Mouse (Mus musculus) E14TG2a.4 (cell line): ENCODE results near the gene Ccr2.

Experiments
- CTCF ChIP-seq: conservative IDR thresholded peaks from 2 replicates; pipeline ENCODE4 v1.5.1; 2014; ENCODE audit warnings: low read length
- POU5F1 ChIP-seq: IDR thresholded peaks from 2 replicates; pipeline ENCODE4 v1.6.1; 2014; ENCODE audit warnings: low read length, borderline replicate concordance

GRCm38 (mm10) chr9:124111997-124112396 is 10.2 kb downstream of the Ccr2 start:
- TF ChIP-seq CTCF, result no peak
- TF ChIP-seq POU5F1, result no peak
